Mouse (Mus musculus) hindbrain, embryonic 12.5 days (tissue): ENCODE results near the gene Gmpr. TPM values are rescaled to one million over a fixed set of nuclear protein-coding genes. Genes with fewer than 3 reads are reported as not detected.
A peak's percentile ranks its signal among the peaks of the same experiment; 100 is the strongest.
"Not testable (repeated sequence)": the region's sequence is repeated elsewhere in the genome, so short reads cannot be mapped to it uniquely, and the experiment has no call there.

Experiments
- ATAC-seq: fragments of 200-750 bp; cut with Nextera tagmentation; 2 replicates; pipeline ENCODE4 v1.8.0; 2017; ENCODE audit warnings: moderate TSS enrichment; ENCODE audit not compliant: low FRiP score
- H3K27ac ChIP-seq: fragments of 300-500 bp; sonication (generic); 2 replicates; pipeline ENCODE4 v1.5.1; 2016; ENCODE audit warnings: mild to moderate bottlenecking
- H3K27me3 ChIP-seq: fragments of 300-500 bp; sonication (generic); 2 replicates; pipeline ENCODE4 v1.6.1; 2016; ENCODE audit warnings: mild to moderate bottlenecking
- H3K36me3 ChIP-seq: fragments of 300-500 bp; sonication (generic); 2 replicates; pipeline ENCODE4 v1.6.1; 2016; ENCODE audit warnings: mild to moderate bottlenecking
- H3K4me1 ChIP-seq: fragments of 300-500 bp; sonication (generic); 2 replicates; pipeline ENCODE4 v1.6.1; 2016
- H3K4me2 ChIP-seq: fragments of 300-500 bp; sonication (generic); replicated peaks from 2 replicates; pipeline ENCODE4 v1.6.1; 2016; ENCODE audit warnings: mild to moderate bottlenecking
- H3K4me3 ChIP-seq: fragments of 300-500 bp; sonication (generic); 2 replicates; pipeline ENCODE4 v1.5.1; 2016; ENCODE audit warnings: mild to moderate bottlenecking
- H3K9ac ChIP-seq: fragments of 300-500 bp; sonication (generic); 2 replicates; pipeline ENCODE4 v1.6.1; 2016; ENCODE audit warnings: mild to moderate bottlenecking, moderate library complexity
- H3K9me3 ChIP-seq: fragments of 300-500 bp; sonication (generic); replicated peaks from 2 replicates; pipeline ENCODE4 v1.6.1; 2016; ENCODE audit warnings: mild to moderate bottlenecking
- WGBS: fragments of 180-500 bp; shearing (Covaris S2); methylation state at CpG from one replicate; pipeline ENCODE4 v1.1.7; 2016; 5-methylcytosine and 5-hydroxymethylcytosine counted together
- polyA plus RNA-seq: library from polyadenylated mRNA; unstranded; fragments of >200 nt; fragmentation: Nextera tagmentation; extraction: Ambion mirVana; gene quantifications from 2 replicates; pipeline ENCODE4 v1.2.1, GENCODE M21; 2016

Gene Gmpr
- polyA plus RNA-seq, 1 experiment from 2014 or later, result 19.3 TPM

DNA sequence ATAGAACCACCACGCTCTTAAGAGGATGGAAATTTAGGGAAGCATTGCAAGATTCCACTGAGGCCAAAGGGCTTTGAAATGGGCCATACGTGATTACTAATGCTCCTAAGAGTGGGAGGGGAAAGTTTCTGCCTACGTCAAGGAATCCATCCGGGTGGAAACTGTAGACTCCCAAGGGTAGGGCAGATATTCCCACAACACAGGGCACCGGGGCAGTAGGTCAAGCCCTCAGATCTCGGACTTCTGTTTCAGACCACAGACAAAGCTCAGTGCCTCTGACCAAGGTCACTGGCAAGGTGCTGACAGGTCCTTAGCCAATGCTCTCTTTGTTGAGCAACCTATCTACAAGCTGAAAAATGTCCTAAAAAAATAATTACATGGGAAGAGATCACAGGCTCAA lies 27.3 kb upstream of the Gmpr start:
- no peak overlapping the region for H3K9ac ChIP-seq
- no peaks in the 10 kb centered on the region for H3K36me3 ChIP-seq
- WGBS, result 64% methylated on average over 6 of the region's 6 CpGs
- no peak overlapping the region for H3K4me3 ChIP-seq
- ATAC-seq, result no peak
- H3K4me1 ChIP-seq, result no peaks in the 10 kb centered on the region
- H3K9me3 ChIP-seq, result no peaks in the 10 kb centered on the region
- no peaks in the 10 kb centered on the region for H3K27me3 ChIP-seq
- H3K27ac ChIP-seq, result no peak overlapping the region
- no peak overlapping the region for H3K4me2 ChIP-seq

DNA sequence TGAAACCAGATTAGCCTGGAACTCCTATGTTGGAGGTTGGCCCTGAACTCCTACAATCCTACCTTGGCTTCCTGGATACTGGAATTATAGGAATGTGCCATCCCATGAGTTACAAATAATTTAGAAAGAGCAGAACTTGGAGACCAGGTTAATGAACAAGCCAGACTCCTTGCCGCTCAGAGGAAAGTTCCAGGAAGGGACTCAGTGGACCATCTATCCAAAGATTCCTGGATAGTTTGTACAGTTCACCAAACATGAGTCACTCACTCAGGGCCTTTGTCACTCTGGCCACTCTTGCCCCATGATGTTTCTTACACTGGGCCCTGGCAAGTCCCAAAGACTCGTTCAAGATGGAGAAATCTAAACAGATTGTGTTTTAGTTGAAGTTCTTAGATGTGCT lies 24.0 kb upstream of the Gmpr start:
- H3K4me2 ChIP-seq, result no peak overlapping the region
- WGBS, result 85% methylated on average over 2 of the region's 2 CpGs
- no peak overlapping the region for H3K27ac ChIP-seq
- no peaks in the 10 kb centered on the region for H3K9me3 ChIP-seq
- H3K9ac ChIP-seq, result no peak overlapping the region
- no peaks in the 10 kb centered on the region for H3K4me1 ChIP-seq
- no peak overlapping the region for H3K4me3 ChIP-seq
- H3K36me3 ChIP-seq, result no peaks in the 10 kb centered on the region
- H3K27me3 ChIP-seq, result no peaks in the 10 kb centered on the region
- no peak for ATAC-seq

DNA sequence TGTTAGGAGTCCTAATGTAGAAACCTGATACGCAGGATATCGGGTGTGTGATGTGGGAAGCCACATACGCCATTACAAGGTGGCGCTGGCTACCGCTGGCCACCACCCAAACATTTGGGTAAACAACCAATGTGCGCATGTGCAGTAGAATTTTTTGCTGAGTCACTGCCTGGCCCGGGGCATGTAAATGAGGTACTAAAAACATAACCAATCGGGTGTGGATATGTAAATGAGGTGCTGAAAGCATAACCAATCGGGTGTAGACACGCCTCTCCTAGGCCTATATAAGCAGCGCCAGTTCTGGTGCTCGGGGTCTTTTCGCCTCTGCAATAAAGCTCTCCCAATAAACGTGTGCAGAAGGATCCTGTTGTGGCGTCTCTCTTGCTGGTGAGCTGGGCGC lies 23.3 kb upstream of the Gmpr start:
- not testable (repeated sequence) for H3K4me3 ChIP-seq, ATAC-seq
- WGBS, result 97% methylated on average over 16 of the region's 16 CpGs

DNA sequence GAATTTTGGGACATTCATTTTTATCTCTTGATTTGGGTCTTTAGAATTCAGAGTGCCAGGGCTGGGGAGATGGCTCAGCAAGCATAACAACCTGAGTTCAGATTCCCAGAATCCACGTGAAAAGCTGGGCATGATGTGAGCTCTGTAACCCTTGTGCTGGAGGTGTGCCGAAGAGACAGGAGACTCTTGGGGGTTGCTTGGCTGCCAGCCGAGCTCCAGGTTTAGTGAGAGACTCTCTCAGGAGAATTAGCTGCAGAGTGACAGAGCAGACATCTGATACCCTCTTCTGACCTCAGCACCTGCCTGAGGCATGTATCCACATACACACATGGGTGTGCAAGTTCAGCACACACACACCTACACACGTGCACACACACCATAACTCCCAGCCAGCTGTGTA lies 21.6 kb upstream of the Gmpr start:
- ATAC-seq, result no peak

More for the DNA sequence above, 23.3 kb upstream of the Gmpr start:
- not testable (repeated sequence) for H3K27me3 ChIP-seq, H3K9me3 ChIP-seq, H3K4me1 ChIP-seq, H3K4me2 ChIP-seq, H3K27ac ChIP-seq, H3K36me3 ChIP-seq, H3K9ac ChIP-seq

DNA sequence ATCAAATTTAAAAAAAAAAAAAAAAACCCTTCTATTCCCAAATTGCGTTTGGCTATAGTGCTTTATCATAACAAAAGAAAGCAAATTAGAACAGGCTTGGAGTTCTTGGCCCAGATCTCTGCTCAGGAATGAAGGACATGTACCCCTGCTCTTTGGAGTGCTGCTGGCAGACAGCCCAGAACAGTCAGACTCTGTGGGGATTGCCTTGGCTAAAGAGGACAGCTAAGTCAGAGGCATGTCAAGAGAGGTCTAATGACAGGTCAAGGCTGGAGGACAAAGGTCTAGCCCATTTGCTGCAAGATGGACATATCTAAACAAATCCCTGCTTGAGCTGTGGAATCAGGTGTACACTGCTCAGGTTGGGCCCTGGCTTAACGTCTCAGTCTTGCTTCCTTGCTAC lies 20.6 kb upstream of the Gmpr start:
- H3K4me3 ChIP-seq, result no peak overlapping the region
- no peak overlapping the region for H3K27ac ChIP-seq
- no peak overlapping the region for H3K4me2 ChIP-seq
- no peak for ATAC-seq
- WGBS, result 67% methylated on average over 2 of the region's 2 CpGs
- no peak overlapping the region for H3K9ac ChIP-seq
- H3K27me3 ChIP-seq, result no peaks in the 10 kb centered on the region
- H3K36me3 ChIP-seq, result no peaks in the 10 kb centered on the region
- no peaks in the 10 kb centered on the region for H3K4me1 ChIP-seq
- no peaks in the 10 kb centered on the region for H3K9me3 ChIP-seq

More for the DNA sequence above, 21.6 kb upstream of the Gmpr start:
- 81% methylated on average over 4 of the region's 4 CpGs for WGBS
- Histone ChIP-seq H3K4me3 (no peak overlapping the region), H3K27ac (no peak overlapping the region), H3K4me1 (no peaks in the 10 kb centered on the region), H3K36me3 (no peaks in the 10 kb centered on the region), H3K27me3 (no peaks in the 10 kb centered on the region), H3K4me2 (no peak overlapping the region), H3K9me3 (no peaks in the 10 kb centered on the region), H3K9ac (no peak overlapping the region)

DNA sequence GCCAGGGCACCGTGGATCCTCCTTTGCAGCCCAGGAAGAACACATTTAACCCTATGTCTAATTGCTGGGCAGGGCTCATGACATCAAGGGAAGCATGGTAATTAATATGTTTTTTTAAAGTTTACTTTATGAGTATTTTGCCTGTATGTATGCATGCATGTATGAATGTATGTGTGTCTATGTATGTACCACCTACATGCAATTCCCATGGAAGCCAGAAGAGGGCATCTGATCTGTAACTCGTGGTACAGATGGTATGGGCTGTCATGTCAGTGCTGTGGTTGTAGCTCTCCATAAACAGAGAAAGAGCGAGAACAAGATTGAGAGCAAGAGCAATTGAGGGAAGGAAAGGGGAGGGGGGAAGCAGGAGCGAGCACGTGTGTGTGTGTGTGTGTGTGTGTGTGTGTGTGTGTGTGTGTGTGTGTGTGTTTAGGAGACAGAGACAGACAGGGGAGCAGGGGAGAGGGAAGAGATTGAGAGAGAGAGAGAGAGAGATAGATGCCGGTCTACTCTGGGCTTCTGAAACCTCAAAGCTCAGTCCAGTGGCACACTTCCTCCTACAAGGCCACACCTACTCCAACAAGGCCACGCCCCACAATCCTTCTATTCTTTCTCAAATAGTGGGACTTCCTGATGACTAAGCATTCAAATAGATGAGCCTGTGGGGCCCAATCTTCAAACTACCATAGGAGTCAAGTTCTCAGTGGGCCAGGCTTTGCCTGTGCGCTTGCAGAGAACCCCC lies 15.1 kb upstream of the Gmpr start:
- Histone ChIP-seq H3K9ac (no peak overlapping the region), H3K27me3 (no peaks in the 10 kb centered on the region), H3K27ac (no peak overlapping the region), H3K4me3 (no peak overlapping the region), H3K36me3 (no peaks in the 10 kb centered on the region), H3K9me3 (no peaks in the 10 kb centered on the region; the same call in 1 of the 2 replicates), H3K4me2 (no peak overlapping the region), H3K4me1 (no peaks in the 10 kb centered on the region)
- 80% methylated on average over 8 of the region's 8 CpGs for WGBS
- no peak for ATAC-seq

DNA sequence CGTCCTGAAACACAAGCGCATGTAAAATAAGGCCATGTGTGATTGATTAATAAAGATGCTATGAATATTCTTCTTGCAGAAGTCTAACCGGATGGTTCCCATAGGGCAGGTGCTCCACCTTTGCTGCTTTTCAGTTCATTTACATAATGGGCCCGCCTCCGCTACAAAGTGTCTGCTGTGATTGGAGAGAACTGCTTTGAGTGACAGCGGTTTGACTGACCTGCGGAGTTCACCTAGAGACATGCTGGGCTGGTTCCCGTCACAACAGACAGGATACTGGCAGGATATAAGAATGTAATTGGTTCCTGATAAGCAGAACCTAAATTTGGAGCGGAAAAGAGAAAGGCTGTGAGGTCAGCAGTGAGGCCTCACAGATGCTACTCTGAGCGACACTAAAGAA lies 13.4 kb upstream of the Gmpr start:
- H3K27ac ChIP-seq, result no peak overlapping the region
- H3K9me3 ChIP-seq, result no peaks in the 10 kb centered on the region; the same call in 1 of the 2 replicates
- no peaks in the 10 kb centered on the region for H3K27me3 ChIP-seq
- H3K9ac ChIP-seq, result no peak overlapping the region
- H3K36me3 ChIP-seq, result no peaks in the 10 kb centered on the region
- H3K4me2 ChIP-seq, result peak overlapping the region; percentile 19
- 0 out of 2 replicates have a peak overlapping the region, but pooled peaks have one; percentile 6 for H3K4me3 ChIP-seq
- no peak for ATAC-seq
- no peaks in the 10 kb centered on the region for H3K4me1 ChIP-seq
- whole genome bisulfite sequencing, result 45% methylated on average over 10 of the region's 10 CpGs

DNA sequence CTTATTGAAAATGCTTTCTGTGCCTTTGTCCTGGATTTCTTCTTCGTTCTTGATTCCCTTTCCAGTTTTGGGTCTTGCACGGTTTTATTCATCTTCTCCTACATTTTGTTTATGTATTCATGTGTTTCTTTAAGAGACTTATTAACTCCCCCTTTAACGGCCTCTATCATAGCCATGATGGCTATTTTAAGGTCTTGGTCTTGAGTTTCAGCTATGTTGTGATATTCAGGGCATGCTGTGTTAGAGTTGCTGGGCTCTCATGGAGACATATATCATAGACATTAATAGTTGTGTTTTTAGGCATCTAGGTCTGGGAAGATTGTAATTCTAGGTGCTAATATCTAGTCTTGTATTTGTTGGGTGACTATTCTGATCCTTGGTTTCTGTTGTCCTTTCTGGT lies 8.6 kb upstream of the Gmpr start:
- Histone ChIP-seq H3K9me3 (no peaks in the 10 kb centered on the region), H3K27me3 (no peaks in the 10 kb centered on the region), H3K27ac (no peak overlapping the region), H3K4me3 (no peak overlapping the region), H3K36me3 (no peaks in the 10 kb centered on the region), H3K9ac (no peak overlapping the region), H3K4me1 (no peaks in the 10 kb centered on the region), H3K4me2 (no peak overlapping the region)
- no peak for ATAC-seq
- 92% methylated on average over 3 of the region's 3 CpGs for WGBS

DNA sequence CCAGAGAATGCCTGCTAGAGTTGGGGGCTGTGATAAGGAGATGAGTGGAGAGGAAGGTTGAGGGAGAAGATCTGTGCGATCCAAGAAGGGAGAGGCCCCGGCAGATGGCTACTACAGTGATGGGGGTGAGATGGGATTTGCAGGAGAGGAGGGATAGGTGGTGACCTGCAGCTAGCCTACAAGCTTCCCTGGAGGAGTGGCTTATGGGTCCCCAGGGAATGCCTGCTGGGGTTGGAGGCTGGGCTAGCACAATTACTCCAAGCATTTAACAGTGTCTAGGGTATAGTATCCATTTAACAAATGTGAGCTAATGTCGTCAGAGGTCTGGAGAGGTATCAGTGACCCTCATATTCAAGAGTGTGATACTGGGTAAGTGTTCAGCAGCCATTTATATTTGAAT lies 7.9 kb upstream of the Gmpr start:
- no peak overlapping the region for H3K27ac ChIP-seq
- no peaks in the 10 kb centered on the region for H3K4me1 ChIP-seq
- no peak overlapping the region for H3K4me2 ChIP-seq
- H3K9ac ChIP-seq, result no peak overlapping the region
- ATAC-seq, result no peak
- 84% methylated on average over 3 of the region's 3 CpGs for WGBS
- H3K9me3 ChIP-seq, result no peaks in the 10 kb centered on the region
- H3K36me3 ChIP-seq, result no peaks in the 10 kb centered on the region
- H3K4me3 ChIP-seq, result no peak overlapping the region
- H3K27me3 ChIP-seq, result no peaks in the 10 kb centered on the region

DNA sequence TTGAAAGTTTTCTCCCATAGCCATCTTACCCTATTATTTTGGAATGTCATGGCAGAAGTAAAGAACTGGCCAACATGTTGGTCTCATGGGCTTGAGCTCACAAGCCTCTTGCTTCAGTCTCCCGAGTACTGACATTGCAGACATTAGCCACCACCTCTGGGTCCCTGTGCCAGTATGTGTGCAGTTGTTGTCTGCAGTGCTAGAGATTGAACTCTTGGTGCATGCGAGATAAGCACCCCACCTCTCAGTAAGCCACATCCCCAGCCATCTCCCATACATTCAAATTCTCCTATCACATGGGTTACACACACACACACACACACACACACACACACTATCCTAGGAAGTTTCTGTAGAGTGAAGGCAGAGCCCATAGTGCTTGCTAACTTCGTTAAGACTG lies 7.3 kb upstream of the Gmpr start:
- Histone ChIP-seq H3K27ac (no peak overlapping the region), H3K9me3 (no peaks in the 10 kb centered on the region), H3K27me3 (no peaks in the 10 kb centered on the region), H3K4me2 (no peak overlapping the region), H3K4me3 (no peak overlapping the region), H3K4me1 (no peaks in the 10 kb centered on the region), H3K36me3 (no peaks in the 10 kb centered on the region), H3K9ac (no peak overlapping the region)
- no peak for ATAC-seq
- 78% methylated on average over 3 of the region's 3 CpGs for WGBS

DNA sequence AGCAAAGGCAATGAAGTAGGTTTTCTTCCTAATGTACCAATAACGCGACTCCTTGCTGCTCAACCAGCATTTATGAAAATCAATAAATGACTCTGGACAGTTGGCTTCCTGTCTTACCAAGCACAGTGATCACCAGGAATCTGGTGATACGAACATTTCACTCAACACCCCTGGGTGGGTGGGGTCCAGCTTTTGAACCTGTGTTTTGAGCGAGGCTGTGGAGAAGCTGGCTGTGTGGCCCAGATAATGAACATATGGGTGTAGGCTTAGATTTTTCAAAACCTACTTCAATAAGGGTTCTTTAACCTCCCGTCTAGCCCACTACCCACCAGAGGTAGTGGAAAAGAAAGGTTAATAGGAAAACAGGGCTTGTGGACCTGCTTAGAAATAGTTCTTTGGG lies 4.5 kb upstream of the Gmpr start:
- ATAC-seq, result no peak
- Histone ChIP-seq H3K9ac (no peak overlapping the region), H3K4me1 (peaks cover 3% of the 10 kb centered on the region; the same call in 1 of the 2 replicates), H3K27me3 (peaks cover 3% of the 10 kb centered on the region; the same call in 1 of the 2 replicates), H3K4me2 (no peak overlapping the region), H3K36me3 (no peaks in the 10 kb centered on the region), H3K27ac (no peak overlapping the region), H3K4me3 (no peak overlapping the region), H3K9me3 (no peaks in the 10 kb centered on the region)
- 88% methylated on average over 5 of the region's 5 CpGs for WGBS

DNA sequence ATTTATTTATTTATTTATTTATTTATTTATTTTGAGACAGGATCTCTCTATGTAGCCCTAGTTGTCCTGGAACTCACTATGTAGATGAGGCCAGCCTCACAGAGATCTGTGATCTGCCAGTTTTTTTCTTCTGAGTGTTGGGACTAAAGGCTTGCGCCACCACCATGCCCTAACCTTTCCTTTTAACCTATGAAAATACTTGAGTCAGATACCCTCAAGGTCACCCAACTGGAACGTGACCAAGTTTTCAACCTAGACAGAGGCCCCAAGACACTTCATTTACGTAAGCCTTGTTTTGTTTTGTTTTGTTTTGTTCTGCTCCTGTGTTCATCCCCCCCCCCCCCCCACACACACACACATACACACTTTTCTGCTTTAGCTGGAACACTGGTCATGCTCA lies 1.7 kb upstream of the Gmpr start:
- Histone ChIP-seq H3K9me3 (no peaks in the 10 kb centered on the region), H3K9ac (no peak overlapping the region), H3K4me2 (no peak overlapping the region), H3K4me3 (no peak overlapping the region), H3K36me3 (no peaks in the 10 kb centered on the region), H3K27me3 (peaks cover 16% of the 10 kb centered on the region), H3K27ac (no peak overlapping the region), H3K4me1 (peaks cover 13% of the 10 kb centered on the region)
- no peak for ATAC-seq
- 94% methylated on average over 3 of the region's 3 CpGs for WGBS

DNA sequence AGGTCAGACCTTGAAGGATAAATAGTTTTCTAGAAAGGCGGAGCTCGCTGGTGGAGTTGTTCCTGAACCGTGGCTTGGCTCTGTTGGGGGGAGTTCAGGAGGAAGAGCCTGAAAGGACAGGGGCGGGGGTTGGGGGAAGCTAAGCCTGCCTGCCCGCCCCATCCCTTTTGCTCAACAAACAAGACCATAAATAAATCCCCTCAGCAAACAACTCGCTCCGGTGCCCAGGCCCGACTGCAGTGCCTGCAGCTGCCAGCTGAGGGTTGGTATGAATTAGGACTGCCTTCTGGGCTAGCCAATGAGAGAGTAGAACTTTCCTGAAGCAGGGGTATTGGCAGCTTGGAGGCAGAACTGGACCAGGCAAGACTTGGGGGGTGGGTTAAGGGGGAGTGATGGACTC lies 1.3 kb downstream of the Gmpr start:
- Histone ChIP-seq H3K27me3 (peaks cover 17% of the 10 kb centered on the region), H3K4me1 (peaks cover 14% of the 10 kb centered on the region), H3K9me3 (no peaks in the 10 kb centered on the region), H3K36me3 (no peaks in the 10 kb centered on the region), H3K4me3 (peak overlapping the region; percentile 58), H3K4me2 (peak overlapping the region; percentile 96), H3K9ac (0 out of 2 replicates have a peak overlapping the region, but pooled peaks have one; percentile 4), H3K27ac (no peak overlapping the region)
- 2% methylated on average over 8 of the region's 8 CpGs for WGBS
- peak; percentile 19; the same call in 1 of the 2 replicates for ATAC-seq
